ENCODE assay signal across 13 mouse cellular contexts in genomic region chr7:127850906-127851305, GRCm38 (mm10). TPM values are rescaled to one million over a fixed set of nuclear protein-coding genes. Genes with fewer than 3 reads are reported as not detected.
DNase-seq lines count a peak whose midpoint lies in the region.
"Had no signal": no experiment of that assay in that cellular context is flagged by ENCODE, and none has a peak within 500 bp of the region (broad histone marks: within the 10 kb centered on the region; RNA-seq: fewer than 3 reads in every experiment).

No protein-coding gene starts in this region.

- H3K27ac ChIP-seq in brown adipose tissue, adult 24 weeks (replicated peaks; ENCODE audit: low read depth, low read length) = peak overlapping the region; percentile 60
- H3K27ac ChIP-seq: kidney, embryonic 15.5 days; liver, embryonic 13.5 days had no signal

- H3K4me1 ChIP-seq in brown adipose tissue, adult 24 weeks (ENCODE audit: control insufficient read depth, insufficient read depth, insufficient read length, low read length) = 0 out of 2 replicates have a peak, but pooled peaks cover 4% of the 10 kb centered on the region
- H3K4me1 ChIP-seq: kidney, embryonic 15.5 days had no signal

- intact Hi-C loops in left cerebral cortex, postnatal 4 days (cut with DNase I) = no loop called here

- no peak overlapping the region for H3K4me3 ChIP-seq in brown adipose tissue, adult 24 weeks (ENCODE audit: insufficient read depth, low read depth, low read length)
- H3K4me3 ChIP-seq: kidney, embryonic 15.5 days; liver, embryonic 13.5 days had no signal

- peak; percentile 22 to 38 for DNase-seq in heart, adult 18-20 months
- no peak for DNase-seq in heart, adult 8-10 months (ENCODE audit: low spot score)
- DNase-seq in urinary bladder, postnatal 36 days (ENCODE audit: low spot score in 2 of 2) = peak; percentile 20 to 25
- DNase-seq in urinary bladder, adult 2 months (ENCODE audit: low spot score) = no peak
- DNase-seq in neural tube, embryonic 10.5 days (ENCODE audit: extremely low spot score, low spot score) = no peak
- no peak for DNase-seq in left cerebral cortex, postnatal 4 days
- DNase-seq: cerebellum, adult 11-12 months; forebrain, postnatal 0 days; heart, postnatal 10 days; liver, embryonic 13.5 days; thymus, adult 2 months had no signal

RNA-seq across cellular contexts. Expression of gene Zfp646, which starts 25.1 kb away (rescaled TPM):
- 10 to 100 TPM; 16.7 to 17.9 TPM for total RNA-seq in heart, adult 18-20 months (2021)
- 10 to 100 TPM; 16.1 to 19.5 (median 17.9) TPM for total RNA-seq in heart, adult 8-10 months (2022)
- 12.2 and 15.6 TPM in 2 replicates for polyA plus RNA-seq in urinary bladder, adult 2 months (2012; rRNA removed)
- 6.3 and 6.8 TPM in 2 replicates for polyA plus RNA-seq in brown adipose tissue, adult 24 weeks (2012; ENCODE audit: insufficient read depth, insufficient read length, missing spikeins)
- 10 to 100 TPM; 36.3 to 38.0 TPM for total RNA-seq in left cerebral cortex, postnatal 4 days (2021)

RNA-seq across cellular contexts. Expression of gene Zfp668, which starts 25.7 kb away (rescaled TPM):
- 1 to 10 TPM; 3.4 to 4.1 TPM for total RNA-seq in heart, adult 18-20 months (2021)
- total RNA-seq in heart, adult 8-10 months (2022) = 1 to 10 TPM; 3.8 to 4.7 (median 4.3) TPM
- 2.9 and 4.1 TPM in 2 replicates for polyA plus RNA-seq in urinary bladder, adult 2 months (2012; rRNA removed)
- polyA plus RNA-seq in brown adipose tissue, adult 24 weeks (2012; ENCODE audit: insufficient read depth, insufficient read length, missing spikeins) = 1.4 TPM in 2 replicates
- 10 to 100 TPM; 33.1 to 36.4 TPM for total RNA-seq in left cerebral cortex, postnatal 4 days (2021)

RNA-seq across cellular contexts. Expression of gene Stx1b, which starts 26.6 kb away (rescaled TPM):
- under 1 TPM; 0.30 to 0.72 TPM for total RNA-seq in heart, adult 18-20 months (2021)
- under 1 TPM; 0.27 to 0.66 (median 0.51) TPM for total RNA-seq in heart, adult 8-10 months (2022)
- 6.4 and 6.9 TPM in 2 replicates for polyA plus RNA-seq in urinary bladder, adult 2 months (2012; rRNA removed)
- 4.8 and 8.4 TPM in 2 replicates for polyA plus RNA-seq in brown adipose tissue, adult 24 weeks (2012; ENCODE audit: insufficient read depth, insufficient read length, missing spikeins)
- 100 to 1,000 TPM; 193 to 215 TPM for total RNA-seq in left cerebral cortex, postnatal 4 days (2021)

RNA-seq across cellular contexts. Expression of gene Stx4a, which starts 26.8 kb away (rescaled TPM):
- total RNA-seq in heart, adult 18-20 months (2021) = 10 to 100 TPM; 66.5 to 67.0 TPM
- total RNA-seq in heart, adult 8-10 months (2022) = 10 to 100 TPM; 61.9 to 68.0 (median 66.0) TPM
- 161 and 178 TPM in 2 replicates for polyA plus RNA-seq in urinary bladder, adult 2 months (2012; rRNA removed)
- 89.1 and 91.8 TPM in 2 replicates for polyA plus RNA-seq in brown adipose tissue, adult 24 weeks (2012; ENCODE audit: insufficient read depth, insufficient read length, missing spikeins)
- total RNA-seq in left cerebral cortex, postnatal 4 days (2021) = 10 to 100 TPM; 34.5 to 40.0 TPM

RNA-seq across cellular contexts. Expression of gene Prss53, which starts 39.9 kb away (rescaled TPM):
- 1 to 10 TPM in 1 of 2 experiments, under 1 TPM in 1; 0.52 to 1.3 TPM for total RNA-seq in heart, adult 18-20 months (2021)
- total RNA-seq in heart, adult 8-10 months (2022) = 1 to 10 TPM in 1 of 4 experiments, under 1 TPM in 3; 0.29 to 1.6 (median 0.74) TPM
- 2.9 and 3.9 TPM in 2 replicates for polyA plus RNA-seq in urinary bladder, adult 2 months (2012; rRNA removed)
- polyA plus RNA-seq in brown adipose tissue, adult 24 weeks (2012; ENCODE audit: insufficient read depth, insufficient read length, missing spikeins) = 0.67 and 1.1 TPM in 2 replicates
- under 1 TPM; 0.54 to 0.90 TPM for total RNA-seq in left cerebral cortex, postnatal 4 days (2021)

Comparison
In these comparisons a context has a peak if more than half of its experiments do, and no peak if none do; other contexts are left out.
1. DNase-seq: peak in heart, adult 18-20 months (2 of 2) and urinary bladder, postnatal 36 days (2 of 2); none in heart, adult 8-10 months (single experiment), urinary bladder, adult 2 months (single experiment), neural tube, embryonic 10.5 days (single experiment) and left cerebral cortex, postnatal 4 days (single experiment).
2. RNA of gene Zfp668, which starts 25.7 kb away (total RNA-seq): 33.1 to 36.4 TPM in left cerebral cortex, postnatal 4 days; 3.8 to 4.7 TPM in heart, adult 8-10 months and 3.4 to 4.1 TPM in heart, adult 18-20 months; every median in the first group is over 4 times any median in the second.
3. RNA of gene Stx1b, which starts 26.6 kb away (total RNA-seq): 193 to 215 TPM in left cerebral cortex, postnatal 4 days; 0.30 to 0.72 TPM in heart, adult 18-20 months and 0.27 to 0.66 TPM in heart, adult 8-10 months; every median in the first group is over 100 times any median in the second.